Mouse (Mus musculus) liver, postnatal 0 days (tissue): ENCODE results near the gene Lpar2. TPM values are rescaled to one million over a fixed set of nuclear protein-coding genes. Genes with fewer than 3 reads are reported as not detected.
A peak's percentile ranks its signal among the peaks of the same experiment; 100 is the strongest.

ENCODE experiments used
- ATAC-seq: fragments of 200-750 bp; cut with Nextera tagmentation; 2 replicates; pipeline ENCODE4 v1.8.0; 2017; ENCODE audit warnings: mild to moderate bottlenecking, moderate library complexity
- DNase-seq: peaks from one replicate; pipeline ENCODE4 v3.0.0-alpha.2; 2016
- H3K27ac ChIP-seq: fragments of 300-500 bp; sonication (generic); 2 replicates; pipeline ENCODE4 v1.5.1; 2014; ENCODE audit warnings: antibody characterized with exemption, moderate library complexity, mild to moderate bottlenecking, low read depth
- H3K27me3 ChIP-seq: fragments of 300-500 bp; sonication (generic); 2 replicates; pipeline ENCODE4 v1.6.1; 2014; ENCODE audit warnings: low read length, control low read depth, mixed read lengths; ENCODE audit not compliant: insufficient read depth
- H3K36me3 ChIP-seq: fragments of 300-500 bp; sonication (generic); replicated peaks from 2 replicates; pipeline ENCODE4 v1.6.1; 2014; ENCODE audit warnings: mild to moderate bottlenecking, control low read depth, low read length, moderate library complexity, mixed read lengths; ENCODE audit not compliant: insufficient read depth
- H3K4me1 ChIP-seq: fragments of 300-500 bp; sonication (generic); 2 replicates; pipeline ENCODE4 v1.6.1; 2014; ENCODE audit warnings: antibody characterized with exemption, mild to moderate bottlenecking, control low read depth; ENCODE audit not compliant: insufficient read depth
- H3K4me2 ChIP-seq: fragments of 300-500 bp; sonication (generic); 2 replicates; pipeline ENCODE4 v1.6.1; 2014; ENCODE audit warnings: low read depth, mild to moderate bottlenecking, low read length, moderate library complexity, mixed read lengths
- H3K4me3 ChIP-seq: fragments of 300-500 bp; sonication (generic); 2 replicates; pipeline ENCODE4 v1.5.1; 2014; ENCODE audit warnings: low read depth, low read length
- H3K9ac ChIP-seq: fragments of 300-500 bp; sonication (generic); replicated peaks from 2 replicates; pipeline ENCODE4 v1.6.1; 2014; ENCODE audit warnings: mild to moderate bottlenecking, moderate library complexity
- H3K9me3 ChIP-seq: fragments of 300-500 bp; sonication (generic); 2 replicates; pipeline ENCODE4 v1.6.1; 2016; ENCODE audit warnings: mild to moderate bottlenecking, control low read depth, low read length, mixed read lengths
- CTCF ChIP-seq: sonication (generic); IDR thresholded peaks from 2 replicates; pipeline ENCODE4 v1.5.1; 2016; ENCODE audit warnings: antibody characterized with exemption, low read depth
- EP300 ChIP-seq: IDR thresholded peaks from 2 replicates; pipeline ENCODE4 v1.6.1; 2016; ENCODE audit warnings: antibody characterized with exemption, low read depth, mild to moderate bottlenecking
- WGBS: fragments of 180-500 bp; shearing (Covaris S2); extraction: QIAGEN DNeasy Blood & Tissue Kit; methylation state at CpG from one replicate; pipeline ENCODE4 v1.1.7; 2014; ENCODE audit not compliant: insufficient replicate concordance; 5-methylcytosine and 5-hydroxymethylcytosine counted together
- polyA plus RNA-seq: library from polyadenylated mRNA; unstranded; fragments of >200 nt; fragmentation: Nextera tagmentation; extraction: Ambion mirVana; gene quantifications from 2 replicates; pipeline ENCODE4 v1.2.1, GENCODE M21; 2015

The Lpar2 gene
- polyA plus RNA-seq, 1 experiment from 2014 or later, result 0.05 TPM

GRCm38 (mm10) chr8:69867696-69868326 is 45.6 kb downstream of the Lpar2 start:
- no peak for ATAC-seq
- 78% methylated on average over 5 of the region's 5 CpGs for WGBS
- no peak for TF ChIP-seq CTCF
- TF ChIP-seq EP300, result no peak
- H3K4me2 ChIP-seq, result no peak overlapping the region
- no peaks in the 10 kb centered on the region for H3K9me3 ChIP-seq
- H3K4me3 ChIP-seq, result no peak overlapping the region
- H3K27ac ChIP-seq, result no peak overlapping the region
- no peak for DNase-seq
- H3K9ac ChIP-seq, result no peak overlapping the region
- no peaks in the 10 kb centered on the region for H3K27me3 ChIP-seq
- no peaks in the 10 kb centered on the region; the same call in 1 of the 2 replicates for H3K4me1 ChIP-seq
- no peaks in the 10 kb centered on the region for H3K36me3 ChIP-seq

- H3K36me3 ChIP-seq, result no peaks in the 10 kb centered on the region
- H3K27ac ChIP-seq, result no peak overlapping the region
- H3K4me1 ChIP-seq, result no peaks in the 10 kb centered on the region
- no peak overlapping the region for H3K4me2 ChIP-seq
- no peaks in the 10 kb centered on the region for H3K9me3 ChIP-seq
- H3K4me3 ChIP-seq, result no peak overlapping the region
- TF ChIP-seq CTCF (no peak), EP300 (no peak)
- no peak for DNase-seq
- no peaks in the 10 kb centered on the region for H3K27me3 ChIP-seq
- no peak for ATAC-seq
- WGBS, result 77% methylated on average over 11 of the region's 11 CpGs
- no peak overlapping the region for H3K9ac ChIP-seq
Measured at GRCm38 (mm10) chr8:69870003-69870765, 48.0 kb downstream of the Lpar2 start.

DNA sequence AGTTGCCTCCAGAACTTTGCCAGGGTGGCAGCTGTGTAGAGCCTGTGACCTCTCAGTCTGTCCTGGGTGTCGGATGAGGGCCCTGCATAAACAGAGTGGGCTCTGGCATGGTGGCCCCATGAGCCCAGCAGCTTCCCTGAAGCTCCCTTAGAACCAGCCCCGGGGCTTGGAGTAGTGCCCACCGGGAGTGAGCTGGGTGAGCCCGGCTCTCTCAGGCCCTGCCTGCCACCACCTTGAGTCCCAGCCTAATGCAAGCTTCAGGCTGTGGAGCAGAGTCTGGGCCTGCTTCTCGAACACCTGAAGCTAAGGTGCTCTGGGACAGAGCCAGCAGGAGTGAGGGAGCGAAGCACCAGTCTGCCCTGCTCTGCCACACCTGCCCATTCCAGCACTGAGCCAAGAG is 48.7 kb downstream of the Lpar2 start:
- TF ChIP-seq EP300 (no peak), CTCF (no peak)
- 79% methylated on average over 6 of the region's 6 CpGs for WGBS
- ATAC-seq, result no peak
- Histone ChIP-seq H3K27ac (no peak overlapping the region), H3K9ac (no peak overlapping the region), H3K4me2 (no peak overlapping the region), H3K9me3 (no peaks in the 10 kb centered on the region), H3K4me3 (no peak overlapping the region), H3K4me1 (no peaks in the 10 kb centered on the region), H3K36me3 (no peaks in the 10 kb centered on the region), H3K27me3 (no peaks in the 10 kb centered on the region)
- no peak for DNase-seq

- Histone ChIP-seq H3K27me3 (peaks cover 8% of the 10 kb centered on the region; the same call in 1 of the 2 replicates), H3K4me3 (no peak overlapping the region), H3K4me2 (no peak overlapping the region), H3K9ac (no peak overlapping the region), H3K27ac (no peak overlapping the region), H3K4me1 (no peaks in the 10 kb centered on the region), H3K9me3 (no peaks in the 10 kb centered on the region), H3K36me3 (no peaks in the 10 kb centered on the region)
- no peak for TF ChIP-seq EP300
- peak; percentile 78 for TF ChIP-seq CTCF
- DNase-seq (peak; percentile 71), ATAC-seq (no peak)
- 11% methylated on average over 9 of the region's 9 CpGs for WGBS
Measured at GRCm38 (mm10) chr8:69874155-69874554, 51.9 kb downstream of the Lpar2 start.

DNA sequence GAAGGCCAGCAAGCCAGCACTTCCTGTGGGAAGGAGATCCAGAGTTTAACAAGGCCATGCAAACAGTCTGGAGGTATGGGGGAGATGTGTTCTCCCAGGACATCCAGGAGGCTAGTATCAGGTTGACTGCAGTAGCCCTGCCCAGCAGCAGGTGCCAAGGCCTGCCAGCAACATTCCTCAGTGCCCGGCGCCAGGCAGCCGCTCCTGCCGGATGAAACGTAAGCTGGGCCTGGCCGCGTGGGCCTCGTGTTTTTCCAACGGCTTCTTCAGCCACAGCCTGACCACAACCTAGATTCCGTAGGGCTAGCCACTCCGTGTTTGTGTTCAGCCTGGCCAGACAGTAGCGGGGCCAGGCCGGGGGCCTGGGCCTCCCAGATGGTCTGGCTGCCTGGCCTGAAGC is 52.4 kb downstream of the Lpar2 start:
- WGBS, result 79% methylated on average over 13 of the region's 13 CpGs
- no peak for DNase-seq
- no peak for ATAC-seq
- H3K27me3 ChIP-seq, result peaks cover 13% of the 10 kb centered on the region; the same call in 1 of the 2 replicates
- H3K9ac ChIP-seq, result no peak overlapping the region
- no peaks in the 10 kb centered on the region for H3K4me1 ChIP-seq
- no peak overlapping the region for H3K4me3 ChIP-seq
- no peaks in the 10 kb centered on the region for H3K36me3 ChIP-seq
- H3K9me3 ChIP-seq, result no peaks in the 10 kb centered on the region
- H3K27ac ChIP-seq, result no peak overlapping the region
- TF ChIP-seq EP300, result no peak
- no peak for TF ChIP-seq CTCF
- H3K4me2 ChIP-seq, result no peak overlapping the region

GRCm38 (mm10) chr8:69876097-69876496 is 53.9 kb downstream of the Lpar2 start:
- no peak overlapping the region for H3K27ac ChIP-seq
- no peak for DNase-seq

More at GRCm38 (mm10) chr8:69876097-69876496, 53.9 kb downstream of the Lpar2 start:
- Histone ChIP-seq H3K4me1 (no peaks in the 10 kb centered on the region), H3K4me2 (no peak overlapping the region), H3K4me3 (no peak overlapping the region), H3K9me3 (no peaks in the 10 kb centered on the region), H3K27me3 (peaks cover 27% of the 10 kb centered on the region), H3K36me3 (no peaks in the 10 kb centered on the region), H3K9ac (no peak overlapping the region)
- ATAC-seq, result no peak
- no peak for TF ChIP-seq CTCF
- TF ChIP-seq EP300, result no peak
- WGBS, result 43% methylated on average over 10 of the region's 10 CpGs
